ENCODE assay signal across 7 mouse cellular contexts in genomic region chr16:93766956-93767355, GRCm38 (mm10). TPM values are rescaled to one million over a fixed set of nuclear protein-coding genes. Genes with fewer than 3 reads are reported as not detected.
DNase-seq lines count a peak whose midpoint lies in the region; ATAC-seq and TF ChIP-seq lines count a peak whose summit lies in the region.

No protein-coding gene starts in this region.

- H3K27ac ChIP-seq in midbrain, embryonic 10.5 days (replicated peaks): no peak overlapping the region
- H3K27ac ChIP-seq in midbrain, embryonic 16.5 days (ENCODE audit: low read length): no peak overlapping the region
- H3K27ac ChIP-seq in cerebellum, adult 2 months (ENCODE audit: insufficient read depth, low read length): no peak overlapping the region
- H3K27ac ChIP-seq in hindbrain, embryonic 13.5 days: no peak overlapping the region
- no peak overlapping the region for H3K27ac ChIP-seq in liver, embryonic 12.5 days

- 60% methylated on average over 4 of the region's 4 CpGs for WGBS in midbrain, embryonic 10.5 days
- 50% methylated on average over 4 of the region's 4 CpGs for WGBS in midbrain, embryonic 16.5 days
- WGBS in cerebellum, adult 2 months: 30% methylated on average over 4 of the region's 4 CpGs
- 53% methylated on average over 4 of the region's 4 CpGs for WGBS in hindbrain, embryonic 13.5 days
- WGBS in liver, embryonic 12.5 days (ENCODE audit: insufficient replicate concordance): 52% methylated on average over 4 of the region's 4 CpGs

- no peak overlapping the region for H3K4me3 ChIP-seq in midbrain, embryonic 10.5 days
- H3K4me3 ChIP-seq in midbrain, embryonic 16.5 days (ENCODE audit: low read depth, low read length): no peak overlapping the region
- no peak overlapping the region for H3K4me3 ChIP-seq in cerebellum, adult 2 months (replicated peaks; ENCODE audit: insufficient read depth, low read depth, low read length)
- H3K4me3 ChIP-seq in hindbrain, embryonic 13.5 days: no peak overlapping the region
- H3K4me3 ChIP-seq in liver, embryonic 12.5 days: no peak overlapping the region

- no peak for ATAC-seq in midbrain, embryonic 16.5 days
- 0 out of 2 replicates have a peak, but pooled peaks have one; percentile 17 for ATAC-seq in hindbrain, embryonic 13.5 days (ENCODE audit: low FRiP score)
- ATAC-seq in liver, embryonic 12.5 days: 0 out of 2 replicates have a peak, but pooled peaks have one; percentile 27

- H3K36me3 ChIP-seq in midbrain, embryonic 10.5 days: peaks cover 20% of the 10 kb centered on the region
- H3K36me3 ChIP-seq in midbrain, embryonic 16.5 days (ENCODE audit: control insufficient read depth, insufficient read depth, low read length): peaks cover 56% of the 10 kb centered on the region
- peaks cover 93% of the 10 kb centered on the region for H3K36me3 ChIP-seq in hindbrain, embryonic 13.5 days
- peaks cover 69% of the 10 kb centered on the region for H3K36me3 ChIP-seq in liver, embryonic 12.5 days

- no peaks in the 10 kb centered on the region for H3K9me3 ChIP-seq in midbrain, embryonic 10.5 days (replicated peaks)
- no peaks in the 10 kb centered on the region for H3K9me3 ChIP-seq in midbrain, embryonic 16.5 days (replicated peaks; ENCODE audit: control insufficient read depth, low read length, poor library complexity, severe bottlenecking)
- no peaks in the 10 kb centered on the region for H3K9me3 ChIP-seq in hindbrain, embryonic 13.5 days
- no peaks in the 10 kb centered on the region for H3K9me3 ChIP-seq in liver, embryonic 12.5 days (replicated peaks)

- H3K27me3 ChIP-seq in midbrain, embryonic 10.5 days (ENCODE audit: low read depth, poor library complexity, severe bottlenecking): no peaks in the 10 kb centered on the region
- no peaks in the 10 kb centered on the region for H3K27me3 ChIP-seq in midbrain, embryonic 16.5 days (ENCODE audit: control insufficient read depth, insufficient read depth, low read depth, low read length)
- H3K27me3 ChIP-seq in cerebellum, adult 2 months (ENCODE audit: control insufficient read depth, insufficient read depth, low read length): no peaks in the 10 kb centered on the region
- no peaks in the 10 kb centered on the region for H3K27me3 ChIP-seq in hindbrain, embryonic 13.5 days
- no peaks in the 10 kb centered on the region for H3K27me3 ChIP-seq in liver, embryonic 12.5 days (replicated peaks)

- no peak overlapping the region for H3K9ac ChIP-seq in midbrain, embryonic 16.5 days (ENCODE audit: low read depth, low read length)
- no peak overlapping the region for H3K9ac ChIP-seq in hindbrain, embryonic 13.5 days
- no peak overlapping the region for H3K9ac ChIP-seq in liver, embryonic 12.5 days

- TF ChIP-seq CTCF in cerebellum, adult 2 months (IDR thresholded peaks at IDR 0.05; ENCODE audit: borderline replicate concordance, insufficient read depth, low read depth, low read length): peak; percentile 93

- H3K4me2 ChIP-seq in midbrain, embryonic 16.5 days (ENCODE audit: low read length): no peak overlapping the region
- no peak overlapping the region for H3K4me2 ChIP-seq in hindbrain, embryonic 13.5 days
- no peak overlapping the region for H3K4me2 ChIP-seq in liver, embryonic 12.5 days

- DNase-seq in midbrain, embryonic 10.5 days (ENCODE audit: low spot score): peak; percentile 26
- DNase-seq in Muller cell, postnatal 12 days (ENCODE audit: inconsistent ontology term): peak; percentile 52
- DNase-seq in cerebellum, adult 2 months: peak; percentile 75 to 78
- peak; percentile 52 to 59 for DNase-seq in right cerebral cortex, adult 2 months (ENCODE audit: low spot score in 2 of 2)

- no peak for TF ChIP-seq POLR2A in cerebellum, adult 2 months (IDR thresholded peaks at IDR 0.05; ENCODE audit: borderline replicate concordance, insufficient read depth, low read length)

- H3K4me1 ChIP-seq in midbrain, embryonic 10.5 days: 0 out of 2 replicates have a peak, but pooled peaks cover 3% of the 10 kb centered on the region
- H3K4me1 ChIP-seq in midbrain, embryonic 16.5 days (ENCODE audit: control insufficient read depth, insufficient read depth, low read length): no peaks in the 10 kb centered on the region
- peaks cover 15% of the 10 kb centered on the region for H3K4me1 ChIP-seq in cerebellum, adult 2 months (ENCODE audit: control insufficient read depth, insufficient read depth, low read length)
- H3K4me1 ChIP-seq in hindbrain, embryonic 13.5 days (replicated peaks): 0 out of 2 replicates have a peak, but pooled peaks cover 3% of the 10 kb centered on the region
- peaks cover 13% of the 10 kb centered on the region for H3K4me1 ChIP-seq in liver, embryonic 12.5 days

RNA-seq across cellular contexts. Expression of gene Dop1b, which starts 55.3 kb away (rescaled TPM):
- 8.9 and 12.9 TPM in 2 replicates for polyA plus RNA-seq in midbrain, embryonic 10.5 days (2016; fragmentation: Nextera tagmentation; extraction: Ambion mirVana)
- 41.0 and 42.0 TPM in 2 replicates for polyA plus RNA-seq in midbrain, embryonic 16.5 days (2015; fragmentation: Nextera tagmentation; extraction: Ambion mirVana)
- 102 and 103 TPM in 2 replicates for polyA plus RNA-seq in cerebellum, adult 2 months (2012; rRNA removed)
- 31.0 and 32.2 TPM in 2 replicates for polyA plus RNA-seq in hindbrain, embryonic 13.5 days (2015; fragmentation: Nextera tagmentation; extraction: Ambion mirVana)
- 10.5 and 12.8 TPM in 2 replicates for polyA plus RNA-seq in liver, embryonic 12.5 days (2016; fragmentation: Nextera tagmentation; extraction: Ambion mirVana)

Comparison
In these comparisons a context has a peak if more than half of its experiments do, and no peak if none do; other contexts are left out.
1. DNase-seq: peak in every context shown above with its lines; median percentile 76 in cerebellum, adult 2 months; 56 in right cerebral cortex, adult 2 months; 52 in Muller cell, postnatal 12 days; 26 in midbrain, embryonic 10.5 days.